Mouse (Mus musculus): ENCODE measurements around the gene Zfp592.

DNA sequence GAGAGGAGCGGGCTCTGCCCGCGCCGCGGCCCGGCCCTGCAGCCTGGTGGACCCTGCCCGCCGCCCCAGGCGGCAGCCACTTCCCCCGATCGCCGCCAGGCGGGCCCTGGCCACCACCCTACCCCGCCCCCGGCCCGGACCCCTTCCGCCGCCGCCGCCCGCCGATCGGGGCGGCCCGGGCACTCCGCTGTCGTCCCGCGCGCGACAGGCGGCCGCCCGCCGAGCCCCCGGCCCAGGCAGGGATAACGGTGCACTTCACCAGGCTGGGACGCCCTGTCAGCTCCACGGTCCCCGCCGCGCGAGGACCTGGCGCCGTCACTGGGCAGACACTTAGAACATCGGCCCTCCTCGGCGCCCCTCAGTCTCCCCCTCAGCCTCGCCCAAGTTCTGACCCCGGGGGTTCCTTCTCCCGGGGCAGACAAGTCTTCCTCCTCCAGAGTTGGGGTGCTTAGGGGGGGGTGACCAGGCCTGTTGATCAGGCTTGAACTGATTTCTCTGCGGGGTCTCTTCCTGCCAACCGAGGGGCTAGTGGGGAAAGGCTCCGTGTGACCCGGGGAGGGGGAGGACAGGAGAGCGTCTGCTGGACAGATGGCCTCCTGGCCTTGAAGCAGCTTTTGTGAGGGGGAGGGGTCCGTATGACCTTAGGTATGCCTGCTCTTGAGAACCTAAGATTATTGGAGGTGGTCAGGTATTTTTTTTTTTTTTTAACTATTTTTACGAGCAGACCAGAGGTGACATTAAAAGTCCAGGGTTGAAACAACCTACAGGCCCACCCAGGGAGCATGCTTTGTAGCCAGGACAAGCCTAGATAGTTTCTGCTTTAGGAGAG is 567 bp downstream of the Zfp592 start:
- no peak for TF ChIP-seq CTCF (conservative IDR thresholded peaks at IDR 0.05; ENCODE audit: low read length)
- TF ChIP-seq NANOG (IDR thresholded peaks at IDR 0.05; ENCODE audit: borderline replicate concordance, low read length), result no peak
